Mouse (Mus musculus) erythroblast, embryonic 14.5 days (primary cell): ENCODE measurements at regions not wholly inside any gene's neighbourhood (a gene's known extent, or its start where the extent isn't known, plus 50 kb on each side); places are given as distances from the start of the nearest gene placed in this dataset.

Experiments used
- H3K27me3 ChIP-seq: 2 replicates; pipeline ENCODE4 v1.6.1; 2012; ENCODE audit warnings: inconsistent platforms; ENCODE audit not compliant: control insufficient read depth
- H3K36me3 ChIP-seq: 2 replicates; pipeline ENCODE4 v1.6.1; 2012; ENCODE audit warnings: mild to moderate bottlenecking, inconsistent platforms; ENCODE audit not compliant: control insufficient read depth
- H3K4me1 ChIP-seq: 2 replicates; pipeline ENCODE4 v1.6.1; 2012; ENCODE audit warnings: inconsistent platforms; ENCODE audit not compliant: control insufficient read depth
- H3K4me3 ChIP-seq: replicated peaks from 2 replicates; pipeline ENCODE3; 2012; ENCODE audit warnings: moderate library complexity, mild to moderate bottlenecking, inconsistent platforms
- H3K9me3 ChIP-seq: 2 replicates; pipeline ENCODE4 v1.6.1; 2012; ENCODE audit warnings: low read length, inconsistent platforms, mixed read lengths; ENCODE audit not compliant: control insufficient read depth
- GATA1 ChIP-seq: IDR thresholded peaks from 2 replicates; pipeline ENCODE4 v1.6.1; 2012; ENCODE audit warnings: low read length, inconsistent platforms, mixed read lengths
- TAL1 ChIP-seq: IDR thresholded peaks from 3 replicates; pipeline ENCODE4 v1.6.1; 2012; ENCODE audit warnings: low read length, inconsistent platforms, mixed read lengths

GRCm38 (mm10) chr1:120757283-120757821 lies 155.1 kb downstream of the En1 start:
- H3K36me3 ChIP-seq: no peaks in the 10 kb centered on the region
- no peak overlapping the region for H3K4me3 ChIP-seq
- no peaks in the 10 kb centered on the region for H3K9me3 ChIP-seq
- no peak for TF ChIP-seq GATA1
- TF ChIP-seq TAL1: no peak
- H3K4me1 ChIP-seq: no peaks in the 10 kb centered on the region
- no peaks in the 10 kb centered on the region for H3K27me3 ChIP-seq

DNA sequence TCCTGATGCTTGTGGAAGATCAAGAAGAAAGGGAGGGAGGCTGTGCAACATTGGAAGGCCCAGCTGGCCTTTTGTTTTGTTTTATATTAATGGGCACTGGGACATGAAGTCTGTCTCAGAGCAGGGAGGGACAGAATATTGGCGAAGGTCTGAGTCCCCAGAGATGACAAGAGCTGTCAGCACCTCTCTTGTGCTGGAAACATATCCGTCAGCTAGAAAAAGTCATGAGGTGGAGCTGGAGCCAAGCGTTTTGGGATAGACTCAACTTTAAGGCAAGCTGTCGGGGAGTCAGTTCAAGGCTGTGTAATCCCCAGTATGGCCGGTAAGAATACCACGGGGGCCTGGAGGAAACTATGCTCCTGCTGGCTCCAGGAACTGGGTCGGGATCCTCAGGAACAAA lies 156.0 kb downstream of the En1 start:
- Histone ChIP-seq H3K36me3 (no peaks in the 10 kb centered on the region), H3K27me3 (no peaks in the 10 kb centered on the region), H3K4me1 (no peaks in the 10 kb centered on the region), H3K4me3 (no peak overlapping the region), H3K9me3 (no peaks in the 10 kb centered on the region)
- TF ChIP-seq GATA1 (no peak), TAL1 (no peak)

- TF ChIP-seq GATA1 (no peak), TAL1 (no peak)
- no peak overlapping the region for H3K4me3 ChIP-seq
- H3K36me3 ChIP-seq: no peaks in the 10 kb centered on the region
- no peaks in the 10 kb centered on the region for H3K9me3 ChIP-seq
- H3K27me3 ChIP-seq: no peaks in the 10 kb centered on the region
- no peaks in the 10 kb centered on the region for H3K4me1 ChIP-seq
Observed at GRCm38 (mm10) chr1:120758762-120759161, 156.5 kb downstream of the En1 start.

GRCm38 (mm10) chr1:120759380-120759779 lies 157.2 kb downstream of the En1 start:
- Histone ChIP-seq H3K27me3 (no peaks in the 10 kb centered on the region), H3K9me3 (no peaks in the 10 kb centered on the region), H3K36me3 (no peaks in the 10 kb centered on the region), H3K4me3 (no peak overlapping the region), H3K4me1 (no peaks in the 10 kb centered on the region)
- TF ChIP-seq GATA1 (no peak), TAL1 (no peak)

DNA sequence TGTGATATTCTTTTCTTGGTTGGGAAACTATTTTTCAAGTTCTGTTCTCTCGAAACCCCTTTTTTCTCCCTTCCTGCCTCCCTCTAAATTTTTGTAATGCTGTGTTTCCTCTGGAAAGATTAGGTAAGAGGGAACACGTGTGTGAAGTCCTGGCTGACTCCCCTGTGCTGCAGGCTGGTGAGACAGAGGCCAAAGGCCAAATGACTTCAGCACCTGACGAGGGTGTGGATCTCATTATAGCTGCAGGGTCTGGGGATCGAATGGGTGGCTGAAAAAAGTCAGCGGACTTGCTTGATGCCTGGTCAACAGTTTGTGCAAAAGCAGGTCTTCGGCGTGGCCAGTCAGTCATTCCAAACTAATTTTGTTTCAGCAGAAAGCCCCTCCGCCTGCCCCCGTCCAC lies 159.1 kb downstream of the En1 start:
- Histone ChIP-seq H3K36me3 (no peaks in the 10 kb centered on the region), H3K4me1 (no peaks in the 10 kb centered on the region), H3K27me3 (no peaks in the 10 kb centered on the region), H3K9me3 (no peaks in the 10 kb centered on the region), H3K4me3 (no peak overlapping the region)
- no peak for TF ChIP-seq GATA1

DNA sequence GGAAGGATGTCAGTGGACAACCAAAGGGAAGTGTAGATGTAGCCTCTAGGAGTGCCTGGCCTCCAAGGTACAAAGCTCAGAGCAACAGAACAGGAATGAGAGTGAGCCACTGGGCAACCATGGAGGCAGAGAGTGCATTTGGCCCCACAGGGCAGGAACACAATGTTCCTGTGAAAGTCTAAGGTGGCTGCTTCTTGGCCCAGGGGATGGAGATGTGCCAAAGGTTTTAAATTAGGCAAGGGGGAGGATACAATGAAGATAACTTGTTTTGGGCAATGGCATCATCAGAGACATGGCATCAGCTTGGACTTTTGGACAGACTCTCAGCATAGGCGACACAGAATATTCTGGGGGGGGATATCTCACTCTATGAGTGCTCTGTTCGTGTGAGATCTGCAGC lies 160.3 kb downstream of the En1 start:
- Histone ChIP-seq H3K4me1 (no peaks in the 10 kb centered on the region), H3K36me3 (no peaks in the 10 kb centered on the region), H3K9me3 (no peaks in the 10 kb centered on the region), H3K27me3 (no peaks in the 10 kb centered on the region), H3K4me3 (no peak overlapping the region)
- TF ChIP-seq TAL1: no peak
- no peak for TF ChIP-seq GATA1

DNA sequence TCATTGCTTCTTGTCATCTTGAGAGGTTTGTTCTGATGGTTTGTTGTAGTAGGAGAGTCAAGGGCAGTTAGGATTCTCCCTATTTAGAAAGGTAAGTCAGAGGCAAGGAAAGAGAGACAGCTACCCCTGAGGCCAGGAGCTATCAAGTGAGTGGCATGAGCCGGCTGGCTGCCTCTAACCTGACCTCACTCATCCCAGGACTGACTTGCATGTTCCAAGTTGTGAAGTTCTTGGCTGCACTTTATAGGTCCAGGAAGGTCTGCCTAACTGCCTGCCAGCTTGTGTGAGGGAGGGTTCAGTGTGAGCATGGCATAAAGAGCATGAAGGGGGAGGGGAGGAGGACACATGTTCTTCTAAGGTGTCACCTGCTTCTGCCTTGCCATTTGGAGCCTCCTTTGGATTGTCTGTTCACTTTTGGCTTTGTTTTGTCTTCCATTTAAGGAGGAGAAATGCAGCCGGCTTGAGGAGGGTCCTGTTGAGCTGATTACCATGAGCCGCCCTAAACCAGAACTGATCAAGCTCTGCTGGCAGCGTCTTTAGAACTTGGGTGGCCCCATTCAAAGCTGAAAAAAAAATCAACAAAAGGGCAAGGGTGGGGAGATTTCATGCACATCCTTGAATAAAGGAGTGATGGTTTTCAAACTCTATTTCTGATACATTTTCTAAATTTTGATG lies 160.8 kb downstream of the En1 start:
- Histone ChIP-seq H3K36me3 (no peaks in the 10 kb centered on the region), H3K4me3 (no peak overlapping the region), H3K4me1 (no peaks in the 10 kb centered on the region), H3K27me3 (no peaks in the 10 kb centered on the region), H3K9me3 (no peaks in the 10 kb centered on the region)
- TF ChIP-seq TAL1 (no peak), GATA1 (no peak)

DNA sequence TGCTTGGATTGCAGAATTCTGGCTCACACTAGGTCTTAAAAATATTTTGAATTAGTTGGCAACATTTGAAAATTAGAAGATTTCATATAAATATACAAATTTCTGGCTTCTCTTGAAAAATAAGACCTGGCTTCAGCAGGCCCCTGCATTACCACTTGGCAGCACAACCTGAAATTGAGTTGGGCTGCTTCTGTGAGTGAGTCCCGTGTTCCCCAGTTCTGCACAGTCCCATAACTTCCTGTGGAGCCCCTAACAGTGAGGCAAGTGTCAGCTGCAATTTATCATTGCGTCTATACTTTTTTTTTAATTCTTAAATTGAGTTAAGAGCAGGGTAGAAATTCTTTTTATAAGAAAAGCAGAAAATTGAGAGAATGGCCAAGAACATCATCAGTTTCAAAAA lies 164.8 kb downstream of the En1 start:
- peaks cover 2% of the 10 kb centered on the region; the same call in 1 of the 2 replicates for H3K9me3 ChIP-seq

DNA sequence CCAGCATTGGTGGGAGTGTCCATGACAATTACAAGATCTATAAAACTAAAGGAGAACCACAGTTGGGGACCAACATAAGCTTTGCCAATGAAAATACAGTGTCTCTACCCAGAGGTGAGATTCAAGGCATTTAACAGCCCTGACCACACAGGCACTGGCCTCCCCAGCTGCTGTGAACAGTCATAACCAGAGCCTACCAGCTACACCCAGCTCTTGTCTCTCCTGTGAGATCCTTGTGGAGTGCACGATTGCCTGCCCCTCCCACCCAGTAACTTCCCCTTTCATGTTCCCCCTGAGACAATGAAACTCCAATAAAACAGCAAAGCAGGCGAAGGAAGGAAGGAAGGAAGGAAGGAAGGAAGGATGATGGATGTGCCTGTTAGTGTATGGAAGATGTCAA lies 169.1 kb downstream of the En1 start:
- TF ChIP-seq GATA1 (no peak), TAL1 (no peak)
- no peaks in the 10 kb centered on the region for H3K27me3 ChIP-seq
- no peak overlapping the region for H3K4me3 ChIP-seq
- H3K36me3 ChIP-seq: no peaks in the 10 kb centered on the region
- no peaks in the 10 kb centered on the region for H3K4me1 ChIP-seq
- peaks cover 5% of the 10 kb centered on the region for H3K9me3 ChIP-seq

More for the DNA sequence above, 164.8 kb downstream of the En1 start:
- Histone ChIP-seq H3K27me3 (no peaks in the 10 kb centered on the region), H3K4me1 (no peaks in the 10 kb centered on the region), H3K36me3 (no peaks in the 10 kb centered on the region), H3K4me3 (no peak overlapping the region)
- no peak for TF ChIP-seq TAL1
- no peak for TF ChIP-seq GATA1

GRCm38 (mm10) chr1:120776906-120777305 lies 174.7 kb downstream of the En1 start:
- no peak for TF ChIP-seq TAL1
- no peak for TF ChIP-seq GATA1
- Histone ChIP-seq H3K36me3 (no peaks in the 10 kb centered on the region), H3K4me1 (no peaks in the 10 kb centered on the region), H3K27me3 (no peaks in the 10 kb centered on the region), H3K4me3 (no peak overlapping the region), H3K9me3 (peaks cover 3% of the 10 kb centered on the region)
